In genomic region chr4:96522256-96522655, GRCm38 (mm10) we compare ENCODE assay signal across 28 mouse cellular contexts. TPM values are rescaled to one million over a fixed set of nuclear protein-coding genes. Genes with fewer than 3 reads are reported as not detected.
DNase-seq lines count a peak whose midpoint lies in the region; ATAC-seq lines count a peak whose summit lies in the region.
"Had no signal": no experiment of that assay in that cellular context is flagged by ENCODE, and none has a peak within 500 bp of the region (broad histone marks: within the 10 kb centered on the region; RNA-seq: fewer than 3 reads in every experiment).

No protein-coding gene starts in this region.

- H3K4me1 ChIP-seq in heart, embryonic 11.5 days (ENCODE audit: control insufficient read depth, insufficient read depth, low read length): no peaks in the 10 kb centered on the region
- H3K4me1 ChIP-seq: embryonic facial prominence, embryonic 13.5 days; forebrain, embryonic 12.5 days; hindbrain, embryonic 13.5 days; liver, embryonic 12.5 days; midbrain, embryonic 12.5 days; neural tube, embryonic 15.5 days had no signal

- no peaks in the 10 kb centered on the region for H3K27me3 ChIP-seq in heart, embryonic 11.5 days (ENCODE audit: control insufficient read depth, insufficient read depth, low read length)
- H3K27me3 ChIP-seq: embryonic facial prominence, embryonic 13.5 days; forebrain, embryonic 12.5 days; hindbrain, embryonic 13.5 days; liver, embryonic 12.5 days; midbrain, embryonic 12.5 days; neural tube, embryonic 15.5 days had no signal

- H3K9ac ChIP-seq in heart, embryonic 11.5 days (ENCODE audit: low read depth, low read length): no peak overlapping the region
- H3K9ac ChIP-seq: embryonic facial prominence, embryonic 13.5 days; forebrain, embryonic 12.5 days; hindbrain, embryonic 13.5 days; liver, embryonic 12.5 days; midbrain, embryonic 12.5 days; neural tube, embryonic 15.5 days had no signal

- H3K36me3 ChIP-seq in heart, embryonic 11.5 days (ENCODE audit: control insufficient read depth, insufficient read depth, low read length): no peaks in the 10 kb centered on the region
- H3K36me3 ChIP-seq: forebrain, embryonic 12.5 days; hindbrain, embryonic 13.5 days; liver, embryonic 12.5 days; midbrain, embryonic 12.5 days; neural tube, embryonic 15.5 days had no signal

- WGBS in heart, embryonic 11.5 days (ENCODE audit: insufficient replicate concordance): 80% methylated on average over 2 of the region's 2 CpGs

- no peak overlapping the region for H3K4me3 ChIP-seq in heart, embryonic 11.5 days (ENCODE audit: low read depth, low read length)
- H3K4me3 ChIP-seq: embryonic facial prominence, embryonic 13.5 days; erythroblast, embryonic 14.5 days; forebrain, embryonic 12.5 days; hindbrain, embryonic 13.5 days; liver, embryonic 12.5 days; midbrain, embryonic 12.5 days; neural tube, embryonic 15.5 days had no signal

- peak; percentile 30 to 34 for DNase-seq in heart, adult 18-20 months
- DNase-seq in kidney, postnatal 14 days: peak; percentile 1
- DNase-seq in kidney, postnatal 10 days: no peak
- DNase-seq in adrenal gland, postnatal 10 days: peak; percentile 47
- peak; percentile 19 for DNase-seq in testis, postnatal 14 days (ENCODE audit: low spot score)
- no peak for DNase-seq in layer of hippocampus, adult 9-10 months (ENCODE audit: low spot score)
- DNase-seq: cerebellum, adult 18-20 months; cerebellum, postnatal 25 days; gastrocnemius, postnatal 36 days; lung, adult 18-20 months; lung, postnatal 10 days had no signal

- H3K27ac ChIP-seq in heart, embryonic 11.5 days (ENCODE audit: low read depth, low read length): no peak overlapping the region
- H3K27ac ChIP-seq: embryonic facial prominence, embryonic 13.5 days; forebrain, embryonic 12.5 days; hindbrain, embryonic 13.5 days; liver, embryonic 12.5 days; midbrain, embryonic 12.5 days; neural tube, embryonic 15.5 days; stomach, postnatal 0 days had no signal

- no peaks in the 10 kb centered on the region for H3K9me3 ChIP-seq in heart, embryonic 11.5 days (replicated peaks; ENCODE audit: control insufficient read depth, low read length)
- H3K9me3 ChIP-seq: embryonic facial prominence, embryonic 13.5 days; forebrain, embryonic 12.5 days; hindbrain, embryonic 13.5 days; liver, embryonic 12.5 days; midbrain, embryonic 12.5 days; neural tube, embryonic 15.5 days had no signal

- ATAC-seq in heart, embryonic 11.5 days (replicated peaks; ENCODE audit: insufficient number of reproducible peaks, low FRiP score, low TSS enrichment): no peak
- ATAC-seq: liver, embryonic 12.5 days had no signal

- no peak overlapping the region for H3K4me2 ChIP-seq in heart, embryonic 11.5 days
- H3K4me2 ChIP-seq: embryonic facial prominence, embryonic 13.5 days; forebrain, embryonic 12.5 days; hindbrain, embryonic 13.5 days; liver, embryonic 12.5 days; midbrain, embryonic 12.5 days; neural tube, embryonic 15.5 days had no signal

RNA-seq across cellular contexts. Expression of gene Cyp2j8, which starts 15.1 kb away (rescaled TPM):
- not detected for total RNA-seq in heart, adult 18-20 months (2021)
- not detected in 2 replicates for polyA plus RNA-seq in heart, embryonic 11.5 days (2014; fragmentation: Nextera tagmentation; extraction: Ambion mirVana)
- not detected for total RNA-seq in adrenal gland, postnatal 10 days (2021)
- total RNA-seq: ES-E14; gastrocnemius, postnatal 36 days; heart, postnatal 36 days; layer of hippocampus, adult 18-20 months; layer of hippocampus, postnatal 25 days; megakaryocyte progenitor cell, adult 5-6 weeks had no signal
- polyA plus RNA-seq: embryonic facial prominence, embryonic 13.5 days; erythroblast, embryonic 14.5 days; forebrain, embryonic 12.5 days; heart, embryonic 14.5 days; hindbrain, embryonic 13.5 days; limb, embryonic 11.5 days; liver, embryonic 12.5 days; midbrain, embryonic 12.5 days; neural tube, embryonic 15.5 days; small intestine, adult 2 months; stomach, postnatal 0 days had no signal

RNA-seq across cellular contexts. Expression of gene Cyp2j6, which starts 31.2 kb away (rescaled TPM):
- total RNA-seq in heart, adult 18-20 months (2021): 1 to 10 TPM; 3.2 to 3.4 TPM
- polyA plus RNA-seq in heart, embryonic 11.5 days (2014; fragmentation: Nextera tagmentation; extraction: Ambion mirVana): 4.5 TPM in 2 replicates
- 1 to 10 TPM; 7.6 to 7.9 TPM for total RNA-seq in adrenal gland, postnatal 10 days (2021)
- polyA plus RNA-seq: erythroblast, embryonic 14.5 days had no signal

Comparison
In these comparisons a context has a peak if more than half of its experiments do, and no peak if none do; other contexts are left out.
1. DNase-seq: peak in heart, adult 18-20 months (2 of 2), kidney, postnatal 14 days (single experiment), adrenal gland, postnatal 10 days (single experiment) and testis, postnatal 14 days (single experiment); none in kidney, postnatal 10 days (single experiment) and layer of hippocampus, adult 9-10 months (single experiment).